Mouse (Mus musculus) heart, embryonic 10.5 days (tissue): ENCODE results near the gene Vti1a. TPM values are rescaled to one million over a fixed set of nuclear protein-coding genes. Genes with fewer than 3 reads are reported as not detected.

ENCODE experiments used
- DNase-seq: peaks from one replicate; pipeline ENCODE4 v3.0.0-alpha.2; 2017; ENCODE audit warnings: low spot score
- H3K27ac ChIP-seq: fragments of 300-500 bp; sonication (generic); 2 replicates; pipeline ENCODE4 v1.5.1; 2016; ENCODE audit warnings: mild to moderate bottlenecking
- H3K27me3 ChIP-seq: fragments of 300-500 bp; sonication (generic); 2 replicates; pipeline ENCODE4 v1.6.1; 2016; ENCODE audit warnings: mild to moderate bottlenecking; ENCODE audit not compliant: poor library complexity, insufficient read depth, severe bottlenecking
- H3K36me3 ChIP-seq: fragments of 300-500 bp; sonication (generic); 2 replicates; pipeline ENCODE4 v1.6.1; 2016; ENCODE audit warnings: mild to moderate bottlenecking, moderate library complexity
- H3K4me1 ChIP-seq: fragments of 300-500 bp; sonication (generic); 2 replicates; pipeline ENCODE4 v1.6.1; 2016; ENCODE audit warnings: mild to moderate bottlenecking
- H3K4me3 ChIP-seq: fragments of 300-500 bp; sonication (generic); 2 replicates; pipeline ENCODE4 v1.5.1; 2016; ENCODE audit warnings: mild to moderate bottlenecking, moderate library complexity
- H3K9me3 ChIP-seq: fragments of 300-500 bp; sonication (generic); 2 replicates; pipeline ENCODE4 v1.6.1; 2016; ENCODE audit warnings: mild to moderate bottlenecking, moderate library complexity
- WGBS: fragments of 180-500 bp; shearing (Covaris S2); methylation state at CpG from one replicate; pipeline ENCODE4 v1.1.7; 2016; 5-methylcytosine and 5-hydroxymethylcytosine counted together
- polyA plus RNA-seq: library from polyadenylated mRNA; unstranded; fragments of >200 nt; fragmentation: Nextera tagmentation; extraction: Ambion mirVana; gene quantifications from 2 replicates; pipeline ENCODE4 v1.2.1, GENCODE M21; 2016

The Vti1a gene
- polyA plus RNA-seq, 1 experiment from 2014 or later: 26.5 TPM

DNA sequence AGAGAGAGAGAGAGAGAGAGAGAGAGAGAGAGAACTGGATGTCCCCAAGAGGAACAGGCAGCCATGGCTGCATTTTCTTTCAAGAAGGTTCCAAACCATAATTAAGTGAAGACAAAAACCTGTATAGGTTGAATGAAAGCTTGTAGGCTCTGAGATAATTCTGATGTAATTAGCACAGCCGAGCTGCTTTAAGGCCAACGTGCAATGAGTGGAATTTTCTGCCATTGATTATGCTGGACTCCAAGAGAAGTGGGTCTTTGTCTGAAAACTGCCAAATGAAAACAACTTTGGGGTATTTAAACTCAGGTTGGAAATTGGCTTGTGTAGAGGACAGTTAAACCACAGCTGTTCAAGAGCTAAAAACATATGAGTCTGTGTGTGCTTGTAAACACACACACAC lies 281.2 kb downstream of the Vti1a start:
- H3K9me3 ChIP-seq: no peaks in the 10 kb centered on the region
- peak overlapping the region; percentile 35; the same call in 1 of the 2 replicates for H3K4me3 ChIP-seq
- H3K4me1 ChIP-seq: peaks cover 60% of the 10 kb centered on the region
- peak overlapping the region; percentile 67 for H3K27ac ChIP-seq
- no peaks in the 10 kb centered on the region for H3K36me3 ChIP-seq
- WGBS: 41% methylated on average over 2 of the region's 2 CpGs
- H3K27me3 ChIP-seq: 0 out of 2 replicates have a peak, but pooled peaks cover 4% of the 10 kb centered on the region
- no peak for DNase-seq

DNA sequence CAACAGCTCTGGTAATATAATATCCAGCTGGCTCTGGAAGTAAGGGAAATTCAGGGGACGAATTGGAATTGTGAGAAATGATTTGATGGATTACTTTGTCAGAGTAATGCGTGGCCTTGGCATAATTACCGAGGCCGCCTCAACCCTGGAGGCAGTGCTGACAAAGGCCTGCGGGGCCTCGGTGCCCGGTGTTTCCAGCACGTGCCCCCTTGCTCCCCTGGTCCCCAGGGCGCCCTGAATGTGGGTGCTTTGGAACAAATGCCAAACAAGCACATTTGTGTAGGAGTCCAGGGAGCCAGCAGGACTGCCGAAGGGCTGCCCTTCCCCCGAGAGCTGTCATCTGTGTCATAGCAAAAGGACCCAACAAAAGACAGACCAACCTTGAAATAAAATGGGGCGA lies 281.9 kb downstream of the Vti1a start:
- DNase-seq: no peak
- H3K36me3 ChIP-seq: no peaks in the 10 kb centered on the region
- H3K4me3 ChIP-seq: no peak overlapping the region
- no peaks in the 10 kb centered on the region for H3K9me3 ChIP-seq
- WGBS: 70% methylated on average over 12 of the region's 12 CpGs
- peaks cover 60% of the 10 kb centered on the region for H3K4me1 ChIP-seq
- H3K27me3 ChIP-seq: no peaks in the 10 kb centered on the region
- peak overlapping the region; percentile 82 for H3K27ac ChIP-seq

DNA sequence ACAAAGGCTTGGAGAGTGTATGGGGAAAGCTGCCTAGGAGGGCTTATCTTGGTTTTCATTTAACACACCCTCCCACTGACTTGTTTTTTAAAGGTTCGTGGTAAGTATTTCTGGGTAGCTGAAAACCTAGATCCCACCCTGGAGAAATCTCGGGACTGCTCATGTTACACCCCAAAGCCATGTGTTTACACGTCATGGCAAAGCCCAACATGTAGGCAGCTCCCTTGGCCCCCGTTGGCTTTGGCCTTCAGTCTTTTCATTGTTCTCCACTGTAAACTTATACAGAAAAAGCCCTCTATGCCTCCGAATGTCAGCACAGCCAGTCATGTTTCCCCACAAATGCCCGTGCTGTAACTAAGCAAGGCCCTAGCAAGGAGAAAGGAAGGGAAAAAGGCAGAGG lies 283.0 kb downstream of the Vti1a start:
- WGBS: 54% methylated on average over 6 of the region's 6 CpGs
- H3K4me3 ChIP-seq: no peak overlapping the region
- DNase-seq: no peak
- H3K36me3 ChIP-seq: no peaks in the 10 kb centered on the region
- peak overlapping the region; percentile 82 for H3K27ac ChIP-seq
- no peaks in the 10 kb centered on the region for H3K9me3 ChIP-seq
- H3K4me1 ChIP-seq: peaks cover 51% of the 10 kb centered on the region
- H3K27me3 ChIP-seq: no peaks in the 10 kb centered on the region

DNA sequence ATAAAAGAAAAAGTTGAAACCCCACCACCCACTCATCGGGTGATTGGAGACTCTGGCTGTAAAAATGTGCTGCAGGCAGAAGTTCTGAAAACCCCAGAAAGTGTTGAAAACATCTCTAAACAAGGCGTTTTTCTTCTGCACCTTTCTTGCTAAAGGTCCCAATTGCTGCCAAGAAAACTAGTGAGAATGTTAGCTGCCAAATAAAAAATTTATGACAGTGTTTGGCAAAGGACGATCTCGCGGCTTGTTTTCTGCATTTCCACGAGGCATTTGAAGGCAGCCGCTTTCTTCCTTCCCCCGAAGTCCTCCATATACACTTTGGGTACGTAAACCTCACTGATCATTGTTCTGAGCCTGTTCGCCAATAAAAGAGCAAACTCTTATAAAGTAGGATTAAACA lies 291.6 kb downstream of the Vti1a start:
- Histone ChIP-seq H3K4me3 (no peak overlapping the region), H3K27me3 (no peaks in the 10 kb centered on the region), H3K36me3 (no peaks in the 10 kb centered on the region), H3K4me1 (peaks cover 11% of the 10 kb centered on the region), H3K27ac (no peak overlapping the region), H3K9me3 (no peaks in the 10 kb centered on the region)
- 83% methylated on average over 10 of the region's 10 CpGs for WGBS
- DNase-seq: no peak

DNA sequence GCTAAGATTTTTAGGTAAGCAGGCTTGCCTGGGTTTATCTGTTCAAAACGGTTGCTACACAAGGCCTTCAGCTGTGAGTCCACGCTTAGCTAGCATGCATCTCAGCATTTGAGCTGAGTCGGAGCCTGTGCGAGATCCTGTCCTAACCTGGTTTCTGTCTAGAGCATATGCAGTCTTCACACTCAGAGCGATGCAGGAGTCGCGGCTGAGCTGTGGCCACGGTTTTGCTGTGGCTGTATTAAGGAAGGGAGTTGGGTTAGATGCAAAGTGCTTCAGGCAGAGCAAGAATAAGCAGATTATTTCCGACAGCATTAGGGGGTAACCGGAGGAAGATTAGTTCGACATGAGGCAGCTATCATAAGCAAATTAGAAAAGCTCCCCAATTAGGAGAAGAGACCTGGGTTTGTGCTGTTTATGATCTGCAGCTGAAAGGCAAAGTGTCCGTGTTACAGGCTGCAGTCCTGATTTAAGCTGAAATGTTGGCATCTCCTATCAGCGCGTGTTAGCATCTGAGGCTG lies 292.8 kb downstream of the Vti1a start:
- no peaks in the 10 kb centered on the region for H3K9me3 ChIP-seq
- H3K27me3 ChIP-seq: peaks cover 3% of the 10 kb centered on the region; the same call in 1 of the 2 replicates
- H3K36me3 ChIP-seq: no peaks in the 10 kb centered on the region
- no peak overlapping the region for H3K27ac ChIP-seq
- no peak overlapping the region for H3K4me3 ChIP-seq
- 83% methylated on average over 14 of the region's 14 CpGs for WGBS
- H3K4me1 ChIP-seq: peaks cover 18% of the 10 kb centered on the region
- no peak for DNase-seq

DNA sequence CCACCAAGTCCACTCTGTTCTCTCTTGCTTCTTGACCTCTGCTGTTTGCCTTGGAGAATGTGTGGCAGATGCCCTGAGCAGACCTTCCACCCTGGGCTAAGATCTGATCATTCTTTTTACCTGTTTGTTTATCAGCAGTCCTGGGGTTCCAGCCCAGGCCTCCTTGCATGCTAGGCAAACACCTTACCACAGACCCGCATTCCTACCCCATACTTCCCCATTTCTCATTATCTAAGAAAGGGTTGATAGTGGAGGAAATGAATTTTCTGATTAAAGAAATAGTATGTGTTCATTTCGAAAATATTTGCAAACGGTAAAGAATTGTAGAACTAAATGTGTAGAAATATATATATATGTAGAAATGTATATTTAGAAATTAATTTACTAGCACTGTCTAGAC lies 293.7 kb downstream of the Vti1a start:
- H3K27me3 ChIP-seq: peaks cover 11% of the 10 kb centered on the region; the same call in 1 of the 2 replicates
- 84% methylated on average over 3 of the region's 3 CpGs for WGBS
- DNase-seq: no peak

DNA sequence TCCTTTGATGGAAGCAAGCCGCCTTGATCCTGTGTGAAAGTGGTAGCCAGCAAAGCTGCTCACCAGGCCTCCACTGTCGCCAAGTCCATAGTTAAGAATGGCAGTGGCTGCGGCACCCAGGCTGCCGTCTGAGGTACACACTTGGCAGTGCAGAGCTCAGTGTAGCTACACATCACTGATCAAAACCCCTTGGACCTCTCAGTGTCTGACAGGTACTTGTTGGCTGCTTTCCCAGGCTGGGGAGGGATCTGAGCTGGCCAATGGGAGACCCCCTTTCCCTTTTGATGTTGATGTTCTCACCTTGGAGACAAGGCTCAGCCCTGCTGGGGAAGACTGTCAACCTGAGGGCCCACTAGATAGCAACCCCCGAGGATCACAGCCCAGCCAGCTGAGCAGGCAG lies 299.6 kb downstream of the Vti1a start:
- no peaks in the 10 kb centered on the region for H3K36me3 ChIP-seq
- H3K27me3 ChIP-seq: peaks cover 26% of the 10 kb centered on the region
- 0 out of 2 replicates have a peak overlapping the region, but pooled peaks have one; percentile 19 for H3K27ac ChIP-seq
- no peak overlapping the region for H3K4me3 ChIP-seq
- no peaks in the 10 kb centered on the region for H3K9me3 ChIP-seq
- DNase-seq: no peak
- peaks cover 39% of the 10 kb centered on the region for H3K4me1 ChIP-seq
- 55% methylated on average over 5 of the region's 5 CpGs for WGBS

More for the DNA sequence above, 293.7 kb downstream of the Vti1a start:
- no peak overlapping the region for H3K4me3 ChIP-seq
- H3K4me1 ChIP-seq: peaks cover 18% of the 10 kb centered on the region
- no peaks in the 10 kb centered on the region for H3K36me3 ChIP-seq
- H3K9me3 ChIP-seq: no peaks in the 10 kb centered on the region
- H3K27ac ChIP-seq: no peak overlapping the region

DNA sequence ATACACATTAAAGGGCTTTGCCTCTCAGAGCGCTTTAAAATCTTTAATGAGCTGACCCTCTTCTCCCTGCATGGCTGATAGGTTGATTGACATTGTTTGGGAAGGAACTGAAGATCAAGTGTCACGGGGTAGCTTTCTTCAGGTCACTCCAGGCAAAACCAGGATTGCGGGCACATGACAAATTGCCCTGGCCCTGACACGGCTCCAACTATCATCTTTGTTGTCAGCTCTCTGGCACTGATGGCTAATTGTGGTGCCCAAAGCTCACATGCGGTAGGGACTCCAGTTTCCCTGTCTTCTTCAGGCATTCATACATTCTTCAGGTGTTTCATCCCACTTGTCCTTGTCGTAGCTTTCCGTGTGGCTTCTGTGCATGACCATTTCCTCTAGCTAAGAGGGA lies 300.2 kb downstream of the Vti1a start:
- DNase-seq: no peak
- WGBS: 82% methylated on average over 7 of the region's 7 CpGs
- Histone ChIP-seq H3K27me3 (peaks cover 26% of the 10 kb centered on the region), H3K36me3 (no peaks in the 10 kb centered on the region), H3K27ac (no peak overlapping the region), H3K4me3 (no peak overlapping the region), H3K4me1 (peaks cover 43% of the 10 kb centered on the region), H3K9me3 (no peaks in the 10 kb centered on the region)

DNA sequence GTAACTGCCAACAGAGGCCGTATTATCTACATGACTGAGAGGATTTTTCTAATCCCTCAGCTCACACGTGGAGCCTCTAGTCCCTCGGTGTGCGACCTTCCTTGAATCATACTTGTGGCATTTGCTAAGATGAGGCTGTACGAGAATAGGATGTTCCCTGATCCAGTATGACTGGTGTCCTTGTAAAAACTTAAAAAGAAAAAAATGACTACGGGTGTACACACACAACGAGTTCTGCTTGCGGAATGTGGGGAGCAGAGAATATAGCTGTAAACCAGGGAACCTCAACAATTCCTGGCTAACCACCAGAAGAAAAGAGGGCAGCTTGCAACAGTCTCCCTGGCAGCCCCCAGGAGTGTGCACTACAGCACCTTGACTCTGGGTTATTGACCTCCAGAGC lies 300.8 kb downstream of the Vti1a start:
- no peak for DNase-seq
- Histone ChIP-seq H3K9me3 (no peaks in the 10 kb centered on the region), H3K4me3 (no peak overlapping the region), H3K36me3 (no peaks in the 10 kb centered on the region), H3K27ac (no peak overlapping the region), H3K27me3 (peaks cover 32% of the 10 kb centered on the region), H3K4me1 (peaks cover 49% of the 10 kb centered on the region)
- 82% methylated on average over 8 of the region's 8 CpGs for WGBS

DNA sequence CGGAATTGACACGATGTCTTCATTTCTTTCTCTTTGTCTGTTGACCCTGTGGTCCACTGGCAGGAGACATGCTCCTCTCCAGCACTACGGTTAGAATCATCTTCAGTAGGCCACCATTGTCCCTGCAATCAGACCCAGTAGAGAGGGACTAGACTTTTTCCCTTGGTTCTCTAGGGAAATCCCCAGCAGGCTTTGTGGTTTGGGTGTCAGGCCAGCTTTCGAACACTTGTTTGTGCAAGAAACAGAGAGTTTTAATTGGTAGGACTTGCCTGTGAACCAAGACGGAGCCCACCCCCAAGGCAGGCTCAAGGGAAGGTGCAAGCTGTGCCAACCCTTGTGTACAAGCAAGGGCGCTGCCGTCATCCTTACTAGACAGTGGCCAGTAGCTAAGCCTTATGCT lies 302.5 kb downstream of the Vti1a start:
- H3K27ac ChIP-seq: no peak overlapping the region
- no peak overlapping the region for H3K4me3 ChIP-seq
- H3K36me3 ChIP-seq: no peaks in the 10 kb centered on the region
- no peak for DNase-seq
- H3K27me3 ChIP-seq: peaks cover 32% of the 10 kb centered on the region
- H3K4me1 ChIP-seq: peaks cover 55% of the 10 kb centered on the region
- WGBS: 91% methylated on average over 7 of the region's 7 CpGs
- H3K9me3 ChIP-seq: no peaks in the 10 kb centered on the region

DNA sequence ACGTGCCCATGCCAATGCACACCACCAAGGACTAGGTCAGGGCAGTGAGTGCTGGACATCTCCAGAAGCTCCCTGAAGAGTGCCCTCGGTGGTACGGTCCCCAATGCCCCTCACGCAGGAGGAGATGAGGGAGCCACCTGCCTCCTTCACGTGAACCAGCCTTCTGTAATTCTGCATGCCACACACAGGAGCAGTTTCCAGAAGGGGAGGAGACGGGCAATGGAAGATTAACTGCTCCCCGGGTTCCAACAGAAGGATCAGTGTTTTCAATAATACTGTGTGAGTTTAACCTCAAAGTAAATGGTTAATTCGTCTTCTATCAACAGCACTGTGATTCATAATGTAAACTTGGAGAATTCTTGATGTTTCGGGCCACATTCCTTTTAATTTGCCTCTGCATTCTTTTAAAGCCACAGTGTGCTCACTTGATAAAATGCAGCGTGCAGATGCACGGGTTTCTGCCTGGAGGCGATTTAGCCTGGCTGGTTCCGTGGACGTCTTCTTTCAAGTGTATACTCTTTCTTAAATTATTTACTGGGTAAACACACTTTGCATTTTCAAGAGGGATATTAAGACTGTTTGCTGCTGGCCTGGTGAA lies 304.4 kb downstream of the Vti1a start:
- Histone ChIP-seq H3K27ac (no peak overlapping the region), H3K4me1 (peaks cover 48% of the 10 kb centered on the region), H3K9me3 (no peaks in the 10 kb centered on the region), H3K36me3 (no peaks in the 10 kb centered on the region), H3K27me3 (peaks cover 18% of the 10 kb centered on the region; the same call in 1 of the 2 replicates), H3K4me3 (no peak overlapping the region)
- 63% methylated on average over 14 of the region's 14 CpGs for WGBS
- DNase-seq: no peak

DNA sequence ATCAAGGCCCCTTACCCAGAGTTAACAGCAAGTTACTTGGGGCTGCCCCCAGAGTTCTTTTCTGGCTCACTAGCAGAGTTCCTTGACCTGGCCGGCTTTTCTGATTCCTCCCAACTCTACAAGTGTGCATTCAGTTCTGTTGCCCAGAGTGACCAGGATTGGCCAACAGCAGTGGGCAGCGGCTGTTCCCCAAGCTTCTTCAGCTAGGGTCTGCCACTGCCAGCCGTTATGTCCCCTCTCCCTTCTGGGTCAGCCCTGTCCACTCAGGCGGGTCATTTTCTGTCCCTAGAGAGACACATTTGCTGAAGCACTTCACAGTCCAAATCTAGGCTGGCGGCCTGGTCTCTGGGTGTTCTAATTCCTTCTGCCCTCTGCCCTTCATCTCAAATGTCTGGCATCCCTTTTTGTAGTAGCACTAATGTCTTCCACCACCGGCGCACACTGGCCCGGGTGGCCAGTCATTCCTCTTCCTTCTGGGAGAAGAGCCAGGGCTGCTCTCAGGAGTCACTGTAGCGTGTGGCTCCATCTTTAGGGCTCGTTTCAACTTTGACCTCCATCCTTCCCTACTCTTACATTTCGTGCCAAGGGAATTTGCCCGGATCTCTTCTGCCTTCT lies 305.0 kb downstream of the Vti1a start:
- H3K4me3 ChIP-seq: no peak overlapping the region
- peaks cover 42% of the 10 kb centered on the region for H3K4me1 ChIP-seq
- DNase-seq: no peak
- WGBS: 79% methylated on average over 12 of the region's 12 CpGs
- H3K27ac ChIP-seq: 0 out of 2 replicates have a peak overlapping the region, but pooled peaks have one; percentile 13
- H3K9me3 ChIP-seq: no peaks in the 10 kb centered on the region
- no peaks in the 10 kb centered on the region for H3K36me3 ChIP-seq
- peaks cover 22% of the 10 kb centered on the region for H3K27me3 ChIP-seq

DNA sequence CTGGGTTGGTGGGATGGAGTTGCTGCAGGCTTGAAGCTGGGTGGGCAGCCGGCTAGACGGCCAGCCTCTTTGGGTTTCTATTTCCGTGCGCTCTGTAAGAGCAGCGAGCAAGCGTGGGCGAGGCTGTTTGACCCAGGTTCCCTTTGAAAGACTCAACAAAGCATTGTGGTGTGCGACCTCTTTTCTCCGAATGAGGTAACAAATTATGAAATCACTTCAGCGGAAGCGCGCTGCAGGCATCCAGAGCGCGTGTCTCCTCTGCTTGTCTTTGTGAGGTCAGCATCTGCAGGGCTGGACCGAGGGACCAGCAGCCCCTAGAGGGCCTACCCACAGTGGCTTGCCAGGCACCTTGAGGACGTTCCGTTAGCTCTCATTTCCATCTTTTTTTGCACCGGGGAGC lies 306.7 kb downstream of the Vti1a start:
- DNase-seq: no peak
- no peaks in the 10 kb centered on the region for H3K9me3 ChIP-seq
- no peak overlapping the region for H3K4me3 ChIP-seq
- WGBS: 76% methylated on average over 18 of the region's 18 CpGs
- H3K4me1 ChIP-seq: peaks cover 33% of the 10 kb centered on the region
- no peak overlapping the region for H3K27ac ChIP-seq
- peaks cover 17% of the 10 kb centered on the region for H3K27me3 ChIP-seq
- H3K36me3 ChIP-seq: no peaks in the 10 kb centered on the region
